Mouse (Mus musculus): ENCODE data around the gene Ncapd3.

DNA sequence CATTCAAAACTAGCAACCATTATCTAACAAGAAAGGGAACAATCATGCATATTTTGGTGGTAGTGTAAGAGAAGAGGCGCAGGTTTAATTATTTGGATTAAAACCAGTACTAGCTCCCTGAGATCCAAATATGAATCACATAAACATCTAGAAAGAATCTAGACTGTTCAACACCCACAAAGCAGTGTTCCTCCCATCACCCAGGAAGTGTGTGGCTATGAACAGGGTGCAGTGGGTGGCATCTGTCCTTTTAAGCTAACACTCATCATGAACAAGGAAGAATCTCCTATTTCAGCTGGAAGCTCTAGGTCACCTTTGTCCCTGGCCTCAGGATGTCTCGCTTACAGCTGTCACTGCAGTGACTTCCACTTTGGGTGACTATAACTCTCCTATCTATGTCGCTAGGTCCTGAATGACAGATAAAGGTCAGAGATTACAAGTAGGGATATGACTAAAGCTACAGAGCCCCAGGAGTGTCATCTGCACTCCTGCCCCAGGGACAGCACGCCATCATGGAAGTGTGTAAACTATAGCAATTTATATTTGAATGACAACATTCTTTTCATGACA lies 114.4 kb downstream of the Ncapd3 start:
- TF ChIP-seq POLR2A (IDR thresholded peaks at IDR 0.05; ENCODE audit: low read depth, low read length), result no peak
- TF ChIP-seq CTCF (conservative IDR thresholded peaks at IDR 0.05; ENCODE audit: insufficient read depth, insufficient read length, low read depth, low read length), result no peak
